Mouse (Mus musculus) ES-E14 (cell line): ENCODE data around the gene Rasa3.

ENCODE experiments used
- CHD2 ChIP-seq: IDR thresholded peaks from 2 replicates; pipeline ENCODE4 v1.6.1; 2014; ENCODE audit warnings: mild to moderate bottlenecking, low read depth, low read length, inconsistent platforms
- HCFC1 ChIP-seq: IDR thresholded peaks from 2 replicates; pipeline ENCODE4 v1.6.1; 2012; ENCODE audit warnings: low read length, inconsistent platforms, borderline replicate concordance; ENCODE audit not compliant: insufficient read depth
- ZNF384 ChIP-seq: IDR thresholded peaks from 2 replicates; pipeline ENCODE4 v1.6.1; 2012; ENCODE audit warnings: low read depth, low read length, inconsistent platforms

DNA sequence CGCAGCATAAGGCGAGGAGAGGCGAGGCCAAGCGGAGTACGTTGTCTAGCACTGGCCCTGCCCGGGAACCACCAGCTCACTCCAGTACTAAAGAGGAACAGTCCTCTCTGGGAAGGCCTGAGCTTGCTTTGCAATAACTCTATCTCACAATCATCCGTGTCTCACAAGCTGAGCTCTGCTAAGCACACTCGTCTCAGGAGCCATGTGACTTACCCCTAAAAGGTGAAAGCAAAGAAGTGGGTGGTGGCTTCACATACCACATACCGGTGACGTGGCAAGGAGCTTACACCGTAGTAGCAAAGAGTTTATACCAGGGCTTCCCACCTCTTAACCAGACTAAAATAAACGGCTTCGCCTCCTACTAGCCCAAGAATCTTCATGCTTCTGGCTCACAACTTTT, 17.1 kb downstream of the Rasa3 start:
- TF ChIP-seq HCFC1: no peak
- no peak for TF ChIP-seq CHD2
- TF ChIP-seq ZNF384: no peak
